Mouse (Mus musculus) adrenal gland, postnatal 25 days (tissue): Measurements from ENCODE around the gene Hal. TPM values are rescaled to one million over a fixed set of nuclear protein-coding genes. Genes with fewer than 3 reads are reported as not detected.

Experiments
- DNase-seq: peaks from one replicate; pipeline ENCODE4 v3.0.0; 2021; ENCODE audit warnings: mixed read lengths
- long read RNA-seq: library from polyadenylated mRNA; stranded (forward); transcript quantifications from one replicate; pipeline ENCODE4 v2.0.0, GENCODE M21; 2021
- total RNA-seq: library from RNA; stranded (reverse); gene quantifications from 2 replicates; pipeline ENCODE4 v1.2.3, GENCODE M21; 2021

Gene Hal
- 0.09 and 3.4 TPM in 2 replicates for total RNA-seq
- long read RNA-seq, full-length matches to known transcripts = 243 of 281 reads
- long read RNA-seq, partial matches to known transcripts = 21 of 281 reads
- long read RNA-seq, other reads (novel, unspliced or antisense) = 17 of 281 reads

- DNase-seq = no peak
Measured at GRCm38 (mm10) chr10:93488066-93488827, at the start of gene Hal. Gene Hal (plus strand): TSS chr10:93488768.

- DNase-seq = no peak
Measured at GRCm38 (mm10) chr10:93441501-93441900, 47.1 kb upstream of the Hal start.

- no peak for DNase-seq
Measured at GRCm38 (mm10) chr10:93442183-93442582, 46.4 kb upstream of the Hal start.

GRCm38 (mm10) chr10:93444407-93444806 lies 44.2 kb upstream of the Hal start:
- no peak for DNase-seq

- no peak for DNase-seq
Measured at GRCm38 (mm10) chr10:93447398-93447797, 41.2 kb upstream of the Hal start.

- DNase-seq = no peak
Measured at GRCm38 (mm10) chr10:93454652-93455014, 33.9 kb upstream of the Hal start.

GRCm38 (mm10) chr10:93460106-93460505 lies 28.5 kb upstream of the Hal start:
- no peak for DNase-seq

GRCm38 (mm10) chr10:93462692-93463382 lies 25.7 kb upstream of the Hal start:
- no peak for DNase-seq

GRCm38 (mm10) chr10:93463611-93464010 lies 25.0 kb upstream of the Hal start:
- no peak for DNase-seq

- DNase-seq = no peak
Measured at GRCm38 (mm10) chr10:93467259-93467658, 21.3 kb upstream of the Hal start.

GRCm38 (mm10) chr10:93467791-93468190 lies 20.8 kb upstream of the Hal start:
- no peak for DNase-seq

GRCm38 (mm10) chr10:93471415-93471814 lies 17.2 kb upstream of the Hal start:
- DNase-seq = peak; percentile 86

- no peak for DNase-seq
Measured at GRCm38 (mm10) chr10:93484511-93484910, 4.1 kb upstream of the Hal start.

- peak; percentile 29 for DNase-seq
Measured at GRCm38 (mm10) chr10:93485055-93485691, 3.4 kb upstream of the Hal start.

GRCm38 (mm10) chr10:93486622-93487021 lies 1.9 kb upstream of the Hal start:
- DNase-seq = peak; percentile 16

GRCm38 (mm10) chr10:93488828-93489226 lies 259 bp downstream of the Hal start:
- DNase-seq = no peak

- no peak for DNase-seq
Measured at GRCm38 (mm10) chr10:93490451-93490850, 1.9 kb downstream of the Hal start.

- DNase-seq = no peak
Measured at GRCm38 (mm10) chr10:93500864-93501263, 12.3 kb downstream of the Hal start.

- no peak for DNase-seq
Measured at GRCm38 (mm10) chr10:93501346-93501745, 12.8 kb downstream of the Hal start.

- DNase-seq = no peak
Measured at GRCm38 (mm10) chr10:93508383-93508970, 19.9 kb downstream of the Hal start.

GRCm38 (mm10) chr10:93509532-93510153 lies 21.1 kb downstream of the Hal start:
- DNase-seq = no peak

GRCm38 (mm10) chr10:93515419-93515818 lies 26.9 kb downstream of the Hal start:
- DNase-seq = no peak
